Mouse (Mus musculus): ENCODE data around the gene Micall2.

- TF ChIP-seq POLR2A (IDR thresholded peaks at IDR 0.05; ENCODE audit: low read depth, low read length) (no peak), CTCF (conservative IDR thresholded peaks at IDR 0.05; ENCODE audit: insufficient read depth, insufficient read length, low read depth, low read length) (no peak)
Measured at GRCm38 (mm10) chr5:139724336-139725116, 11.6 kb downstream of the Micall2 start.

All from kidney, adult 2 months (tissue).